Mouse (Mus musculus): ENCODE measurements around the gene Magt1.

DNA sequence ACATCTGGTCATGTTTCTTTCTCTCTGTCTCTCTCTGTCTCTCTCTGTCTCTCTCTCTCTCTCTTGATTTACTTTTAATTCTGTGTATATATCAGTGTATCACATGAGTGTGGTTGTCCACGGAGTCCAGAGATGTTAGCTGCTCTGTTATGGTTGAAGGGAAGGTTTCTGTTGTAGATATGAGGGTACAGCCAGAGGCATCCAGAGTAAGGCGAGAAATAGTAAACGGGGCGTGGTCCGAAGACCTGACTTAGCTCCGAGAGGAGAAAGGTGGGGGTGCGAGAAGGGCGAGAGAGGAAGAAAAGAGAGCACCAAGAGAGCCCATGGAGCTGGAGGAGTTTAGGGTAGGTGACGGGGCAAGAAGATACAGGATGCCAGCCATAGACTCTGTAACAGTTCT, 34.2 kb upstream of the Magt1 start:
- TF ChIP-seq CTCF (IDR thresholded peaks at IDR 0.05) (no peak), EP300 (IDR thresholded peaks at IDR 0.05) (no peak)
